In the genomic region with DNA sequence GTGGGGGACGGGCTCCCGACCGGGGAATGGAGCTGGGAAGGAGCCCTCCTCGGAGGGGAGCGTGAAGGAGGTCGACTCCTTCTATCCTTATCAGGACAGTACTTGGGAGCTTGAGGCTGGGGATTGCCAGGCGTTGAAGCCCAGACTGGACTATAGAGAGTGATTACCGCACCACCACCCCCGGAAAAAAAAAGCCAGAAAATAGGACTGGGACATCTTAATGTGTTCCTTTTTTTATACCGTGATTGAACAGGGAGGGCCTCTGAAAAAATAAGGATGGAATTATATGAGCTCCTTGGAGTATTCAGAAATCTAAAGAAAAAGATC, we compare ENCODE assay signal across 8 mouse cellular contexts. TPM values are rescaled to one million over a fixed set of nuclear protein-coding genes. Genes with fewer than 3 reads are reported as not detected.
DNase-seq lines count a peak whose midpoint lies in the region; ATAC-seq and TF ChIP-seq lines count a peak whose summit lies in the region.

No protein-coding gene starts in this region.

- peaks cover 7% of the 10 kb centered on the region for H3K4me1 ChIP-seq in lung, adult 2 months (ENCODE audit: control insufficient read depth, insufficient read depth, low read length)
- peaks cover 26% of the 10 kb centered on the region for H3K4me1 ChIP-seq in embryonic facial prominence, embryonic 13.5 days
- H3K4me1 ChIP-seq in limb, embryonic 10.5 days, result peaks cover 28% of the 10 kb centered on the region
- peaks cover 37% of the 10 kb centered on the region for H3K4me1 ChIP-seq in neural tube, embryonic 15.5 days

- H3K36me3 ChIP-seq in embryonic facial prominence, embryonic 13.5 days, result peaks cover 43% of the 10 kb centered on the region
- peaks cover 61% of the 10 kb centered on the region for H3K36me3 ChIP-seq in limb, embryonic 10.5 days
- peaks cover 23% of the 10 kb centered on the region for H3K36me3 ChIP-seq in neural tube, embryonic 15.5 days

- TF ChIP-seq POLR2A in lung, adult 2 months (IDR thresholded peaks at IDR 0.05; ENCODE audit: borderline replicate concordance, extremely low read depth, low read depth, low read length), result no peak

- peak overlapping the region; percentile 66 for H3K4me2 ChIP-seq in embryonic facial prominence, embryonic 13.5 days
- H3K4me2 ChIP-seq in neural tube, embryonic 15.5 days, result peak overlapping the region; percentile 60

- H3K4me3 ChIP-seq in lung, adult 2 months (replicated peaks; ENCODE audit: extremely low read depth, low read depth, low read length), result peak overlapping the region; percentile 98
- H3K4me3 ChIP-seq in embryonic facial prominence, embryonic 13.5 days, result peak overlapping the region; percentile 98
- H3K4me3 ChIP-seq in limb, embryonic 10.5 days, result peak overlapping the region; percentile 97
- H3K4me3 ChIP-seq in neural tube, embryonic 15.5 days (replicated peaks), result peak overlapping the region; percentile 97

- DNase-seq in lung, adult 2 months, result no peak
- no peak for DNase-seq in lung, postnatal 4 days
- DNase-seq in limb, embryonic 10.5 days (ENCODE audit: low spot score), result no peak
- no peak for DNase-seq in cerebellum, adult 11 months
- no peak for DNase-seq in adrenal gland, adult 8-10 months
- no peak for DNase-seq in adrenal gland, adult 2 months

- H3K9ac ChIP-seq in embryonic facial prominence, embryonic 13.5 days, result peak overlapping the region; percentile 100
- H3K9ac ChIP-seq in neural tube, embryonic 15.5 days (replicated peaks), result peak overlapping the region; percentile 99

- no peaks in the 10 kb centered on the region for H3K9me3 ChIP-seq in embryonic facial prominence, embryonic 13.5 days
- H3K9me3 ChIP-seq in limb, embryonic 10.5 days (replicated peaks), result no peaks in the 10 kb centered on the region
- no peaks in the 10 kb centered on the region for H3K9me3 ChIP-seq in neural tube, embryonic 15.5 days (replicated peaks)

- TF ChIP-seq CTCF in lung, adult 2 months (IDR thresholded peaks at IDR 0.05; ENCODE audit: insufficient read depth, low read length), result no peak

- H3K27me3 ChIP-seq in embryonic facial prominence, embryonic 13.5 days, result no peaks in the 10 kb centered on the region
- no peaks in the 10 kb centered on the region for H3K27me3 ChIP-seq in limb, embryonic 10.5 days (ENCODE audit: low read depth, poor library complexity, severe bottlenecking)
- H3K27me3 ChIP-seq in neural tube, embryonic 15.5 days (replicated peaks), result no peaks in the 10 kb centered on the region

- peak; percentile 2; the same call in 1 of the 2 replicates for ATAC-seq in embryonic facial prominence, embryonic 13.5 days (ENCODE audit: insufficient number of reproducible peaks, insufficient read depth, low FRiP score, low TSS enrichment, low read depth)
- ATAC-seq in neural tube, embryonic 15.5 days (ENCODE audit: low FRiP score), result no peak; the same call in 1 of the 2 replicates

- H3K27ac ChIP-seq in embryonic facial prominence, embryonic 13.5 days, result peak overlapping the region; percentile 100
- H3K27ac ChIP-seq in limb, embryonic 10.5 days, result peak overlapping the region; percentile 99
- H3K27ac ChIP-seq in neural tube, embryonic 15.5 days (replicated peaks), result peak overlapping the region; percentile 100

- under 1% methylated on average over 10 of the region's 10 CpGs for WGBS in lung, adult 2 months
- 0% methylated on average over 10 of the region's 10 CpGs for WGBS in embryonic facial prominence, embryonic 13.5 days
- under 1% methylated on average over 10 of the region's 10 CpGs for WGBS in limb, embryonic 10.5 days
- 0% methylated on average over 10 of the region's 10 CpGs for WGBS in neural tube, embryonic 15.5 days

RNA-seq across cellular contexts. Expression of a gene that starts 1.0 kb away (rescaled TPM):
- polyA plus RNA-seq in lung, adult 2 months (2012; rRNA removed), result 5.1 and 9.7 TPM in 2 replicates
- polyA plus RNA-seq in embryonic facial prominence, embryonic 13.5 days (2015; fragmentation: Nextera tagmentation; extraction: Ambion mirVana), result 550 and 557 TPM in 2 replicates
- 639 and 665 TPM in 2 replicates for polyA plus RNA-seq in limb, embryonic 10.5 days (2016; fragmentation: Nextera tagmentation; extraction: Ambion mirVana)
- 310 and 354 TPM in 2 replicates for polyA plus RNA-seq in neural tube, embryonic 15.5 days (2015; fragmentation: Nextera tagmentation; extraction: Ambion mirVana)
- 10 to 100 TPM; 82.2 to 95.1 (median 92.7) TPM for total RNA-seq in adrenal gland, adult 8-10 months (2022)
- 10 to 100 TPM; 58.8 to 97.3 TPM for total RNA-seq in adrenal gland, adult 2 months (2021)
- 5.3 and 5.9 TPM in 2 replicates for polyA plus RNA-seq in adrenal gland, adult 2 months (2012; rRNA removed)

RNA-seq across cellular contexts. Expression of a gene that starts 1.4 kb away (rescaled TPM):
- polyA plus RNA-seq in lung, adult 2 months (2012; rRNA removed), result 45.4 and 73.2 TPM in 2 replicates
- polyA plus RNA-seq in embryonic facial prominence, embryonic 13.5 days (2015; fragmentation: Nextera tagmentation; extraction: Ambion mirVana), result 2,111 and 2,317 TPM in 2 replicates
- polyA plus RNA-seq in limb, embryonic 10.5 days (2016; fragmentation: Nextera tagmentation; extraction: Ambion mirVana), result 1,996 and 2,303 TPM in 2 replicates
- polyA plus RNA-seq in neural tube, embryonic 15.5 days (2015; fragmentation: Nextera tagmentation; extraction: Ambion mirVana), result 1,222 and 1,408 TPM in 2 replicates
- total RNA-seq in adrenal gland, adult 8-10 months (2022), result 100 to 1,000 TPM; 423 to 743 (median 588) TPM
- total RNA-seq in adrenal gland, adult 2 months (2021), result 100 to 1,000 TPM; 435 to 575 TPM
- polyA plus RNA-seq in adrenal gland, adult 2 months (2012; rRNA removed), result 35.2 and 41.0 TPM in 2 replicates

RNA-seq across cellular contexts. Expression of a gene that starts 38.7 kb away (rescaled TPM):
- polyA plus RNA-seq in lung, adult 2 months (2012; rRNA removed), result 3.0 and 3.5 TPM in 2 replicates
- polyA plus RNA-seq in embryonic facial prominence, embryonic 13.5 days (2015; fragmentation: Nextera tagmentation; extraction: Ambion mirVana), result 2.0 and 3.6 TPM in 2 replicates
- 0.39 and 0.56 TPM in 2 replicates for polyA plus RNA-seq in limb, embryonic 10.5 days (2016; fragmentation: Nextera tagmentation; extraction: Ambion mirVana)
- polyA plus RNA-seq in neural tube, embryonic 15.5 days (2015; fragmentation: Nextera tagmentation; extraction: Ambion mirVana), result 4.2 and 5.9 TPM in 2 replicates
- not detected for total RNA-seq in adrenal gland, adult 8-10 months (2022)
- under 1 TPM in 1 of 2 experiments, not detected in 1; 0.76 TPM for total RNA-seq in adrenal gland, adult 2 months (2021)
- polyA plus RNA-seq in adrenal gland, adult 2 months (2012; rRNA removed), result 0.18 and 0.84 TPM in 2 replicates

RNA-seq across cellular contexts. Expression of a gene that starts 52.6 kb away (rescaled TPM):
- 2.6 and 4.0 TPM in 2 replicates for polyA plus RNA-seq in lung, adult 2 months (2012; rRNA removed)
- 13.0 and 14.2 TPM in 2 replicates for polyA plus RNA-seq in embryonic facial prominence, embryonic 13.5 days (2015; fragmentation: Nextera tagmentation; extraction: Ambion mirVana)
- 14.6 and 16.0 TPM in 2 replicates for polyA plus RNA-seq in limb, embryonic 10.5 days (2016; fragmentation: Nextera tagmentation; extraction: Ambion mirVana)
- 55.6 and 63.4 TPM in 2 replicates for polyA plus RNA-seq in neural tube, embryonic 15.5 days (2015; fragmentation: Nextera tagmentation; extraction: Ambion mirVana)
- 10 to 100 TPM; 16.9 to 27.5 (median 24.6) TPM for total RNA-seq in adrenal gland, adult 8-10 months (2022)
- 10 to 100 TPM; 36.2 to 69.2 TPM for total RNA-seq in adrenal gland, adult 2 months (2021)
- polyA plus RNA-seq in adrenal gland, adult 2 months (2012; rRNA removed), result 0.81 and 0.95 TPM in 2 replicates

Comparison
In these comparisons a context has a peak if more than half of its experiments do, and no peak if none do; other contexts are left out.
1. RNA of a gene that starts 1.0 kb away (polyA plus RNA-seq): 639 to 665 TPM in limb, embryonic 10.5 days, 550 to 557 TPM in embryonic facial prominence, embryonic 13.5 days and 310 to 354 TPM in neural tube, embryonic 15.5 days; 5.1 to 9.7 TPM in lung, adult 2 months and 5.3 to 5.9 TPM in adrenal gland, adult 2 months; every median in the first group is over 10 times any median in the second.
2. RNA of a gene that starts 1.4 kb away (polyA plus RNA-seq): 1,996 to 2,303 TPM in limb, embryonic 10.5 days, 2,111 to 2,317 TPM in embryonic facial prominence, embryonic 13.5 days and 1,222 to 1,408 TPM in neural tube, embryonic 15.5 days; 45.4 to 73.2 TPM in lung, adult 2 months and 35.2 to 41.0 TPM in adrenal gland, adult 2 months; every median in the first group is over 10 times any median in the second.
3. Peak in every context shown above with its lines, with median percentiles within 50 percentile points of each other: H3K4me3 ChIP-seq and H3K27ac ChIP-seq.